Mouse (Mus musculus) testis, adult 2 months (tissue): ENCODE results near the gene Mthfd2l.

ENCODE experiments used
- CTCF ChIP-seq: fragments of 200-500 bp; IDR thresholded peaks from 2 replicates; pipeline ENCODE4 v1.5.1; 2012; ENCODE audit warnings: low read depth, mild to moderate bottlenecking, inconsistent platforms, low read length, moderate library complexity; ENCODE audit not compliant: control insufficient read depth, insufficient read depth, insufficient replicate concordance
- POLR2A ChIP-seq: fragments of 200-500 bp; IDR thresholded peaks from 2 replicates; pipeline ENCODE4 v1.6.1; 2012; ENCODE audit warnings: low read depth, mild to moderate bottlenecking, inconsistent platforms, low read length, moderate library complexity; ENCODE audit not compliant: control insufficient read depth

DNA sequence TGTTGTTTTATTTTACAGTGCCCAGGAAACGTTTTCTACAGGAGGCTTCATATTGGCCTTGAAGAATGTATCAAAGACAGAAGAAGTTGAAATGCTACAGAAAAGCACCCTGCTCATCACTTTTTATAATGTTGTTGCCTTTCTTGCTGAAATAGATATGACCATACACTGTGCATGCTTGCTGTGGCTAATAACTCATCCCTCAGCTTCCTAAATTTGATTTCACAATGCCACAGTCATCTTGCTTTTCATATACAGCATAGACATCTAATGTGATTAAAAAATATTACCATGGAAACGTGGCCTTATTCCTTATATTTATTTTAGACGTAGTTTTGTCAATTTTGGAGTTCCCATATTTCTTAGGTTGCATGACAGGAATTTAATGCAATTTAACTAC is 33.5 kb upstream of the Mthfd2l start:
- TF ChIP-seq POLR2A = no peak
- no peak for TF ChIP-seq CTCF
